Mouse (Mus musculus) c-Kit-positive CD71-positive TER-119-positive erythroid progenitor cells, embryonic 14.5 days (primary cell): ENCODE data around the gene Gm17027.
"Not testable (repeated sequence)": the region's sequence is repeated elsewhere in the genome, so short reads cannot be mapped to it uniquely, and the experiment has no call there.

Experiments
- DNase-seq: peaks from one replicate; pipeline ENCODE4 v3.0.0-alpha.2; 2013; ENCODE audit warnings: low spot score

Gene Gm17027

GRCm38 (mm10) chr14:42162522-42162921 lies at the start of gene Gm17027:
TSS of gene Gm17027 (minus strand) at chr14:42162622.
- DNase-seq: not testable (repeated sequence)

GRCm38 (mm10) chr14:42190691-42191090 lies 28.3 kb upstream of the Gm17027 start, which contains the start of gene Gm3573:
TSS of gene Gm3573 (minus strand) at chr14:42190791.
- DNase-seq: not testable (repeated sequence)

DNA sequence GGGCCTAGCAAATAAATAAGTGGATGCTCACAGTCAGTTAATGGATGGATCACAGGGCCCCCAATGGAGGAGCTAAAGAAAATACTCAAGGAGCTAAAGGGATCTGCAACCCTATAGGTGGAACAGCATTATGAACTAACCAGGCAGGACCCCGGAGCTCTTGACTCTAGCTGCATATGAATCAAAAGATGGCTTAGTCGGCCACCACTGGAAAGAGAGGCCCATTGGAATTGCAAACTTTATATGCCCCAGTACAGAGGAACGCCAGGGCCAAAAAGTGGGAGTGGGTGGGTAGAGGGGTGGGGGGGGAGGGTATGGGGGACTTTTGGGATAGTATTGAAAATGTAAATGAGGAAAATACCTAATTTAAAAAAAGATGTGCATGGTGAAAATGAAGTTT lies 21.5 kb upstream of the Gm17027 start:
- DNase-seq: not testable (repeated sequence)

DNA sequence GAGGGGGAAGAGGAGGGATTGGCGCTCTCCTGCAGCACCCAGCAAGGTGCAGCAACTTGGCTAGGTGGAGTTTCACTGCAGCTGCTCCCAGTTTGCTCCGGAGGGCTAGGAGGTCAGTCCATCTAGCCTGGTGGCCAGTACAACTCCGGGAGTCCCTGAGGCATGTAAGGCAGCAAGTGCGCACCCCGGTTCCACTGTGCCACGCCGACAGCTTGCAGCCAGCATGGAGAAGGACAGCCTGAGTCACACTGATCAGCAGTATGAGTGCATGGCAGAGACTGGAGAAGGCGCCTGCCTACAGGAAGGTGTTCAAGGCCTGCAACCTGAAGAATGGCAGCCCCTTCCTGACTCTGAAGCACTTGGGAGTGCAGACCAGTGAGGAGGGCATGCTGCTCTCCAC lies 27.9 kb downstream of the Gm17027 start:
- DNase-seq: not testable (repeated sequence)

DNA sequence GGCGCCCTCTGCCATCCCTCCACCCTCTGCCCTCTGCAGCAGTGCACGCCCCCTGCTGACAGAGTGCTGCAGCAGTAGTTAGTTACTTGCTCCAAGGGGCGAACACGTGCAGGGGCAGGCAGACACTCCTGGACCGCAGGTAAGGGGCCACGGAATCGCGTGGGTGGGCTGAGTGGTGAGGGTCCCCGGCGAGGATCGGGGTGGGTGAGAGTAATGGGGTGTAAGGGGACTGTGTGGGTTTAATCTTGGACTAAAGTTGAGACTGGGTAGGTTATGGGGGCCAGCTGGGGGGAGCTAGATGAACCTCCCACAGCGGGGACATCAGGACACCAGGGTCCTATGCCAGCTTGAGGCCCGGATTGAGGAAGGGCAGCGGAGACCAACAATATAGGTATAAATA lies 28.6 kb downstream of the Gm17027 start:
- not testable (repeated sequence) for DNase-seq

DNA sequence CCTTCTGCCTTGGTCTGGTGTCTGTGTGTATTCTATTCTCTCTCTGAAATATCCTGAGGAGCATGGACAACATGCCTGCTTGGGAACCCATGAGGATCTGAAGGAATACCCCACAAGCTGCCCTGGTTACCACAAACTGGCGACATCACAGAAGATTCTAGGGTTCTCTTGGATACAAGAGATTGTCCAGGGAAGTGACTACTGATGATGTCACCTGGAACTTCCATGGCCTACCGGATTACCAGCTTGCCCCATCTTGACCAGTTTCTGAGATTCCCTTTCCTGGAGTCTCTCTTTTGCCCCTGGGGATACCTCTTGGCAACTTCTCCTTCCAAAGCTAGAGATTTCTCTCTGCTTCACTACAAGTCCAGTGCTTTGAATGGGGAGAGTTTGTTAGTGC lies 45.2 kb downstream of the Gm17027 start, which contains the start of gene Gm7951:
TSS of gene Gm7951 (minus strand) at position 101 of the 400 bp plus-strand sequence.
- not testable (repeated sequence) for DNase-seq
